Mouse (Mus musculus) megakaryocyte, embryonic 14.5 days (primary cell): ENCODE data around the gene 1700061G19Rik.

Experiments
- FLI1 ChIP-seq: IDR thresholded peaks from 2 replicates; pipeline ENCODE4 v1.6.1; 2012; ENCODE audit warnings: low read length, inconsistent platforms, mixed read lengths
- GATA1 ChIP-seq: IDR thresholded peaks from 3 replicates; pipeline ENCODE4 v1.6.1; 2012; ENCODE audit warnings: mixed read lengths, low read length, inconsistent platforms, borderline replicate concordance

- no peak for TF ChIP-seq GATA1
- TF ChIP-seq FLI1 = no peak
Measured at GRCm38 (mm10) chr17:56831111-56831816, 44.0 kb upstream of the 1700061G19Rik start.
